Comparison of ENCODE assay signal across 9 mouse cellular contexts in genomic region chr9:35570663-35571062, GRCm38 (mm10). TPM values are rescaled to one million over a fixed set of nuclear protein-coding genes. Genes with fewer than 3 reads are reported as not detected.
DNase-seq lines count a peak whose midpoint lies in the region; ATAC-seq and TF ChIP-seq lines count a peak whose summit lies in the region.
"Had no signal": no experiment of that assay in that cellular context is flagged by ENCODE, and none has a peak within 500 bp of the region (broad histone marks: within the 10 kb centered on the region; RNA-seq: fewer than 3 reads in every experiment).

No protein-coding gene starts in this region.

- TF ChIP-seq EP300 in stomach, postnatal 0 days (optimal IDR thresholded peaks at IDR 0.05) = no peak

- H3K36me3 ChIP-seq in spleen, adult 2 months (ENCODE audit: control insufficient read depth, insufficient read depth, low read length) = peaks cover 6% of the 10 kb centered on the region
- peaks cover 27% of the 10 kb centered on the region for H3K36me3 ChIP-seq in liver, embryonic 12.5 days
- no peaks in the 10 kb centered on the region for H3K36me3 ChIP-seq in stomach, postnatal 0 days (ENCODE audit: control insufficient read depth, insufficient read depth, low read length)

- ATAC-seq in liver, embryonic 12.5 days = 0 out of 2 replicates have a peak, but pooled peaks have one; percentile 0
- no peak for ATAC-seq in stomach, postnatal 0 days (ENCODE audit: low FRiP score, low TSS enrichment)
- ATAC-seq in CD4-positive, CD25-positive, alpha-beta regulatory T cell, adult 4 months = no peak

- H3K27ac ChIP-seq in cerebellum, adult 2 months (ENCODE audit: insufficient read depth, low read length) = no peak overlapping the region
- H3K27ac ChIP-seq in spleen, adult 2 months (ENCODE audit: insufficient read depth, low read length) = no peak overlapping the region
- peak overlapping the region; percentile 97; the same call in 1 of the 2 replicates for H3K27ac ChIP-seq in liver, embryonic 12.5 days
- no peak overlapping the region for H3K27ac ChIP-seq in stomach, postnatal 0 days (replicated peaks)

- peak overlapping the region; percentile 82 for H3K9ac ChIP-seq in liver, embryonic 12.5 days
- H3K9ac ChIP-seq in stomach, postnatal 0 days (ENCODE audit: low read length) = no peak overlapping the region

- TF ChIP-seq POLR2A in cerebellum, adult 2 months (IDR thresholded peaks at IDR 0.05; ENCODE audit: borderline replicate concordance, insufficient read depth, low read length) = no peak
- TF ChIP-seq POLR2A in spleen, adult 2 months (IDR thresholded peaks at IDR 0.05; ENCODE audit: low read depth, low read length) = no peak

- no peaks in the 10 kb centered on the region for H3K9me3 ChIP-seq in liver, embryonic 12.5 days (replicated peaks)
- H3K9me3 ChIP-seq in stomach, postnatal 0 days (ENCODE audit: control insufficient read depth, low read length) = no peaks in the 10 kb centered on the region

- H3K27me3 ChIP-seq in cerebellum, adult 2 months (ENCODE audit: control insufficient read depth, insufficient read depth, low read length) = no peaks in the 10 kb centered on the region
- peaks cover 4% of the 10 kb centered on the region; the same call in 1 of the 2 replicates for H3K27me3 ChIP-seq in spleen, adult 2 months (ENCODE audit: control insufficient read depth, insufficient read depth, low read length)
- peaks cover 30% of the 10 kb centered on the region for H3K27me3 ChIP-seq in liver, embryonic 12.5 days (replicated peaks)
- no peaks in the 10 kb centered on the region for H3K27me3 ChIP-seq in stomach, postnatal 0 days (ENCODE audit: control insufficient read depth, insufficient read depth, low read length)

- DNase-seq in cerebellum, adult 2 months = no peak
- DNase-seq in cerebellum, postnatal 4 days (ENCODE audit: low spot score in 2 of 2) = no peak
- DNase-seq in spleen, adult 2 months (ENCODE audit: low read depth in 1 of 2, low spot score in 2 of 2) = no peak
- DNase-seq in spleen, adult 18-20 months = no peak
- no peak for DNase-seq in stomach, postnatal 0 days (ENCODE audit: low spot score)
- no peak for DNase-seq in gastrocnemius, postnatal 4 days (ENCODE audit: low spot score in 2 of 2)

- H3K4me1 ChIP-seq in cerebellum, adult 2 months (ENCODE audit: control insufficient read depth, insufficient read depth, low read length) = no peaks in the 10 kb centered on the region
- H3K4me1 ChIP-seq in spleen, adult 2 months (ENCODE audit: control insufficient read depth, insufficient read depth, insufficient read length) = no peaks in the 10 kb centered on the region
- H3K4me1 ChIP-seq in liver, embryonic 12.5 days = peaks cover 25% of the 10 kb centered on the region
- H3K4me1 ChIP-seq in stomach, postnatal 0 days (replicated peaks; ENCODE audit: control insufficient read depth, insufficient read depth) = no peaks in the 10 kb centered on the region

- TF ChIP-seq CTCF in cerebellum, adult 2 months (IDR thresholded peaks at IDR 0.05; ENCODE audit: borderline replicate concordance, insufficient read depth, low read depth, low read length) = no peak
- TF ChIP-seq CTCF in spleen, adult 2 months (IDR thresholded peaks at IDR 0.05; ENCODE audit: extremely low read depth, insufficient read depth, insufficient read length, insufficient replicate concordance) = no peak
- no peak for TF ChIP-seq CTCF in stomach, postnatal 0 days (IDR thresholded peaks at IDR 0.05; ENCODE audit: low read depth)

- H3K4me3 ChIP-seq in cerebellum, adult 2 months (replicated peaks; ENCODE audit: insufficient read depth, low read depth, low read length) = peak overlapping the region; percentile 87
- peak overlapping the region; percentile 71; the same call in 1 of the 2 replicates for H3K4me3 ChIP-seq in spleen, adult 2 months (ENCODE audit: extremely low read depth, insufficient read depth, insufficient read length)
- H3K4me3 ChIP-seq in liver, embryonic 12.5 days = peak overlapping the region; percentile 80
- peak overlapping the region; percentile 80 for H3K4me3 ChIP-seq in stomach, postnatal 0 days (ENCODE audit: low read depth, low read length)

- 6% methylated on average over 5 of the region's 5 CpGs for WGBS in cerebellum, adult 2 months
- 17% methylated on average over 5 of the region's 5 CpGs for WGBS in spleen, adult 2 months
- WGBS in liver, embryonic 12.5 days (ENCODE audit: insufficient replicate concordance) = 4% methylated on average over 5 of the region's 5 CpGs
- WGBS in stomach, postnatal 0 days = 14% methylated on average over 5 of the region's 5 CpGs

- H3K4me2 ChIP-seq in liver, embryonic 12.5 days = peak overlapping the region; percentile 68
- H3K4me2 ChIP-seq in stomach, postnatal 0 days (replicated peaks; ENCODE audit: low read depth) = peak overlapping the region; percentile 90

RNA-seq across cellular contexts. Expression of gene Hyls1, which starts 0.5 kb away (rescaled TPM):
- polyA plus RNA-seq in cerebellum, adult 2 months (2012; rRNA removed) = 7.7 and 8.6 TPM in 2 replicates
- 1.1 and 1.4 TPM in 2 replicates for polyA plus RNA-seq in spleen, adult 2 months (2012; rRNA removed)
- polyA plus RNA-seq in liver, embryonic 12.5 days (2016; fragmentation: Nextera tagmentation; extraction: Ambion mirVana) = 9.4 and 10.8 TPM in 2 replicates
- polyA plus RNA-seq in stomach, postnatal 0 days (2015; fragmentation: Nextera tagmentation; extraction: Ambion mirVana) = 4.1 and 4.7 TPM in 2 replicates
- 1 to 10 TPM; 3.0 to 4.1 TPM for total RNA-seq in gastrocnemius, postnatal 4 days (2021)
- polyA plus RNA-seq in CD4-positive, CD25-positive, alpha-beta regulatory T cell, adult 4 months (2017; shearing (Covaris generic)) = 1 to 10 TPM; 4.4 to 7.4 TPM

RNA-seq across cellular contexts. Expression of gene Pate2, which starts 0.6 kb away (rescaled TPM):
- 0.31 and 0.32 TPM in 2 replicates for polyA plus RNA-seq in cerebellum, adult 2 months (2012; rRNA removed)
- 0.05 and 0.06 TPM in 2 replicates for polyA plus RNA-seq in spleen, adult 2 months (2012; rRNA removed)
- polyA plus RNA-seq in liver, embryonic 12.5 days (2016; fragmentation: Nextera tagmentation; extraction: Ambion mirVana) = 0.32 and 0.47 TPM in 2 replicates
- polyA plus RNA-seq in stomach, postnatal 0 days (2015; fragmentation: Nextera tagmentation; extraction: Ambion mirVana) = 0.19 and 0.31 TPM in 2 replicates
- under 1 TPM; 0.21 to 0.42 TPM for total RNA-seq in gastrocnemius, postnatal 4 days (2021)
- polyA plus RNA-seq in CD4-positive, CD25-positive, alpha-beta regulatory T cell, adult 4 months (2017; shearing (Covaris generic)) = not detected

RNA-seq across cellular contexts. Expression of gene Pus3, which starts 12.3 kb away (rescaled TPM):
- polyA plus RNA-seq in cerebellum, adult 2 months (2012; rRNA removed) = 13.1 and 13.7 TPM in 2 replicates
- polyA plus RNA-seq in spleen, adult 2 months (2012; rRNA removed) = 1.1 and 1.6 TPM in 2 replicates
- polyA plus RNA-seq in liver, embryonic 12.5 days (2016; fragmentation: Nextera tagmentation; extraction: Ambion mirVana) = 11.7 and 12.9 TPM in 2 replicates
- polyA plus RNA-seq in stomach, postnatal 0 days (2015; fragmentation: Nextera tagmentation; extraction: Ambion mirVana) = 7.9 and 9.3 TPM in 2 replicates
- total RNA-seq in gastrocnemius, postnatal 4 days (2021) = 10 to 100 TPM in 1 of 2 experiments, 1 to 10 TPM in 1; 9.0 to 11.8 TPM
- polyA plus RNA-seq in CD4-positive, CD25-positive, alpha-beta regulatory T cell, adult 4 months (2017; shearing (Covaris generic)) = 10 to 100 TPM; 24.2 to 27.3 TPM

RNA-seq across cellular contexts. Expression of gene Ddx25, which starts 12.3 kb away (rescaled TPM):
- polyA plus RNA-seq in cerebellum, adult 2 months (2012; rRNA removed) = 19.2 TPM in 2 replicates
- polyA plus RNA-seq in spleen, adult 2 months (2012; rRNA removed) = 0.12 and 0.14 TPM in 2 replicates
- 0.65 and 0.67 TPM in 2 replicates for polyA plus RNA-seq in liver, embryonic 12.5 days (2016; fragmentation: Nextera tagmentation; extraction: Ambion mirVana)
- 0.38 and 0.50 TPM in 2 replicates for polyA plus RNA-seq in stomach, postnatal 0 days (2015; fragmentation: Nextera tagmentation; extraction: Ambion mirVana)
- under 1 TPM; 0.10 to 0.15 TPM for total RNA-seq in gastrocnemius, postnatal 4 days (2021)
- polyA plus RNA-seq in CD4-positive, CD25-positive, alpha-beta regulatory T cell, adult 4 months (2017; shearing (Covaris generic)) = under 1 TPM; 0.05 to 0.11 TPM

RNA-seq across cellular contexts. Expression of gene Pate4, which starts 41.1 kb away (rescaled TPM):
- not detected in 2 replicates for polyA plus RNA-seq in cerebellum, adult 2 months (2012; rRNA removed)
- polyA plus RNA-seq in spleen, adult 2 months (2012; rRNA removed) = not detected in 2 replicates
- polyA plus RNA-seq in liver, embryonic 12.5 days (2016; fragmentation: Nextera tagmentation; extraction: Ambion mirVana) = not detected in 2 replicates
- not detected in 2 replicates for polyA plus RNA-seq in stomach, postnatal 0 days (2015; fragmentation: Nextera tagmentation; extraction: Ambion mirVana)
- not detected for total RNA-seq in gastrocnemius, postnatal 4 days (2021)
- not detected for polyA plus RNA-seq in CD4-positive, CD25-positive, alpha-beta regulatory T cell, adult 4 months (2017; shearing (Covaris generic))
- total RNA-seq: layer of hippocampus, adult 18-20 months had no signal
